Mouse (Mus musculus): ENCODE measurements around the gene Hist2h3b. TPM values are rescaled to one million over a fixed set of nuclear protein-coding genes. Genes with fewer than 3 reads are reported as not detected.
"Not testable (repeated sequence)": the region's sequence is repeated elsewhere in the genome, so short reads cannot be mapped to it uniquely, and the experiment has no call there.

The Hist2h3b gene
- total RNA-seq, 2 experiments from 2014 or later = 35.3 to 37.8 TPM

GRCm38 (mm10) chr3:96238954-96239793 lies 29.3 kb upstream of the Hist2h3b start, which contains the start of gene Hist2h3c2:
TSS of gene Hist2h3c2 (minus strand) at chr3:96239127.
- peak in 1 of 2 experiments; percentile 45 for DNase-seq (ENCODE audit: low spot score in 2 of 2)

GRCm38 (mm10) chr3:96239949-96240798 lies 28.3 kb upstream of the Hist2h3b start, which contains the start of gene Hist2h2aa2:
TSS of gene Hist2h2aa2 (minus strand) at chr3:96240276.
- DNase-seq (ENCODE audit: low spot score in 2 of 2) = peak; percentile 94 to 98

- DNase-seq (ENCODE audit: low spot score in 2 of 2) = no peak
These were observed 27.7 kb upstream of the Hist2h3b start for GRCm38 (mm10) chr3:96240799-96241197.

- no peak for DNase-seq (ENCODE audit: low spot score in 2 of 2)
These were observed 24.4 kb upstream of the Hist2h3b start for GRCm38 (mm10) chr3:96243921-96244572.

- DNase-seq (ENCODE audit: low spot score in 2 of 2) = peak; percentile 86 to 90
These were observed 23.2 kb upstream of the Hist2h3b start, which contains the start of gene Hist2h2aa1 for GRCm38 (mm10) chr3:96245003-96245886. TSS of gene Hist2h2aa1 (plus strand) at chr3:96245497.

- not testable (repeated sequence) for DNase-seq (ENCODE audit: low spot score in 2 of 2)
These were observed 22.4 kb upstream of the Hist2h3b start for GRCm38 (mm10) chr3:96246018-96246417.

GRCm38 (mm10) chr3:96246427-96246856 lies 22.0 kb upstream of the Hist2h3b start, which contains the start of gene Hist2h3c1:
TSS of gene Hist2h3c1 (plus strand) at chr3:96246685.
- not testable (repeated sequence) for DNase-seq (ENCODE audit: low spot score in 2 of 2)

GRCm38 (mm10) chr3:96247356-96248140 lies 20.9 kb upstream of the Hist2h3b start:
- no peak for DNase-seq (ENCODE audit: low spot score in 2 of 2)

- DNase-seq (ENCODE audit: low spot score in 2 of 2) = no peak
These were observed 20.1 kb upstream of the Hist2h3b start for GRCm38 (mm10) chr3:96248141-96249033.

GRCm38 (mm10) chr3:96249034-96249345 lies 19.5 kb upstream of the Hist2h3b start:
- no peak for DNase-seq (ENCODE audit: low spot score in 2 of 2)

- DNase-seq (ENCODE audit: low spot score in 2 of 2) = no peak
These were observed 17.6 kb upstream of the Hist2h3b start for GRCm38 (mm10) chr3:96250890-96251289.

- no peak for DNase-seq (ENCODE audit: low spot score in 2 of 2)
These were observed 16.7 kb upstream of the Hist2h3b start for GRCm38 (mm10) chr3:96251787-96252186.

GRCm38 (mm10) chr3:96254683-96255355 lies 13.6 kb upstream of the Hist2h3b start:
- no peak for DNase-seq (ENCODE audit: low spot score in 2 of 2)

- DNase-seq (ENCODE audit: low spot score in 2 of 2) = no peak
These were observed 12.4 kb upstream of the Hist2h3b start for GRCm38 (mm10) chr3:96255926-96256593.

GRCm38 (mm10) chr3:96257190-96257589 lies 11.3 kb upstream of the Hist2h3b start:
- no peak for DNase-seq (ENCODE audit: low spot score in 2 of 2)

- no peak for DNase-seq (ENCODE audit: low spot score in 2 of 2)
These were observed 8.2 kb upstream of the Hist2h3b start for GRCm38 (mm10) chr3:96260220-96260619.

GRCm38 (mm10) chr3:96261623-96262022 lies 6.8 kb upstream of the Hist2h3b start:
- no peak for DNase-seq (ENCODE audit: low spot score in 2 of 2)
